16 mouse cellular contexts compared by ENCODE assay signal in genomic region chr13:12072571-12072970, GRCm38 (mm10). TPM values are rescaled to one million over a fixed set of nuclear protein-coding genes. Genes with fewer than 3 reads are reported as not detected.
A peak's percentile ranks its signal among the peaks of the same experiment; 100 is the strongest.
DNase-seq lines count a peak whose midpoint lies in the region; ATAC-seq and TF ChIP-seq lines count a peak whose summit lies in the region.
"Had no signal": no experiment of that assay in that cellular context is flagged by ENCODE, and none has a peak within 500 bp of the region (broad histone marks: within the 10 kb centered on the region; RNA-seq: fewer than 3 reads in every experiment).

No protein-coding gene starts in this region.

- intact Hi-C loops in gastrocnemius, adult 2 months (cut with DNase I): no loop called here
- intact Hi-C loops in heart, postnatal 10 days (cut with DNase I): no loop called here

- peak overlapping the region; percentile 17; the same call in 1 of the 2 replicates for H3K4me2 ChIP-seq in heart, embryonic 16.5 days (ENCODE audit: low read depth, low read length)
- no peak overlapping the region for H3K4me2 ChIP-seq in midbrain, embryonic 15.5 days
- H3K4me2 ChIP-seq in stomach, postnatal 0 days (replicated peaks; ENCODE audit: low read depth): no peak overlapping the region
- H3K4me2 ChIP-seq: embryonic facial prominence, embryonic 15.5 days; forebrain, embryonic 12.5 days; liver, embryonic 15.5 days had no signal

- DNase-seq in gastrocnemius, adult 2 months: no peak
- no peak for DNase-seq in gastrocnemius, postnatal 10 days
- no peak for DNase-seq in heart, postnatal 10 days
- DNase-seq in midbrain, embryonic 10.5 days (ENCODE audit: low spot score): no peak
- no peak for DNase-seq in stomach, postnatal 0 days (ENCODE audit: low spot score)
- no peak for DNase-seq in kidney, postnatal 25 days
- DNase-seq: cerebellum, adult 9-11 months; spleen, adult 18-20 months had no signal

- WGBS in heart, embryonic 16.5 days: 35% methylated on average over 7 of the region's 7 CpGs
- WGBS in midbrain, embryonic 15.5 days: 55% methylated on average over 7 of the region's 7 CpGs
- 68% methylated on average over 7 of the region's 7 CpGs for WGBS in midbrain, embryonic 10.5 days
- WGBS in stomach, postnatal 0 days: 48% methylated on average over 7 of the region's 7 CpGs

- H3K4me1 ChIP-seq in heart, embryonic 16.5 days (ENCODE audit: control insufficient read depth, insufficient read depth, low read length): peaks cover 39% of the 10 kb centered on the region
- peaks cover 12% of the 10 kb centered on the region for H3K4me1 ChIP-seq in midbrain, embryonic 15.5 days
- H3K4me1 ChIP-seq in midbrain, embryonic 10.5 days: peaks cover 12% of the 10 kb centered on the region
- H3K4me1 ChIP-seq in stomach, postnatal 0 days (replicated peaks; ENCODE audit: control insufficient read depth, insufficient read depth): no peaks in the 10 kb centered on the region
- H3K4me1 ChIP-seq: embryonic facial prominence, embryonic 15.5 days; liver, embryonic 15.5 days; megakaryocyte, embryonic 14.5 days had no signal

- H3K9ac ChIP-seq in heart, embryonic 16.5 days (ENCODE audit: low read length): peak overlapping the region; percentile 3; the same call in 1 of the 2 replicates
- no peak overlapping the region for H3K9ac ChIP-seq in midbrain, embryonic 15.5 days
- no peak overlapping the region for H3K9ac ChIP-seq in stomach, postnatal 0 days (ENCODE audit: low read length)
- H3K9ac ChIP-seq: embryonic facial prominence, embryonic 15.5 days; forebrain, embryonic 12.5 days; liver, embryonic 15.5 days had no signal

- peak overlapping the region; percentile 35; the same call in 1 of the 2 replicates for H3K27ac ChIP-seq in gastrocnemius, adult 2 months
- peak overlapping the region; percentile 69 for H3K27ac ChIP-seq in heart, embryonic 16.5 days (ENCODE audit: low read length)
- no peak overlapping the region for H3K27ac ChIP-seq in midbrain, embryonic 15.5 days
- no peak overlapping the region for H3K27ac ChIP-seq in midbrain, embryonic 10.5 days (replicated peaks)
- 0 out of 2 replicates have a peak overlapping the region, but pooled peaks have one; percentile 8 for H3K27ac ChIP-seq in stomach, postnatal 0 days (replicated peaks)
- H3K27ac ChIP-seq: embryonic facial prominence, embryonic 15.5 days; forebrain, embryonic 12.5 days; liver, embryonic 15.5 days had no signal

- peak; percentile 57 for ATAC-seq in heart, embryonic 16.5 days (replicated peaks; ENCODE audit: extremely low read depth, insufficient read depth, low FRiP score)
- peak; percentile 48 for ATAC-seq in midbrain, embryonic 15.5 days (replicated peaks)
- ATAC-seq in stomach, postnatal 0 days (ENCODE audit: low FRiP score, low TSS enrichment): no peak
- ATAC-seq: lung, postnatal 0 days; Patski had no signal

- TF ChIP-seq CTCF in gastrocnemius, adult 2 months (IDR thresholded peaks at IDR 0.05): no peak
- TF ChIP-seq CTCF in stomach, postnatal 0 days (IDR thresholded peaks at IDR 0.05; ENCODE audit: low read depth): no peak

- no peaks in the 10 kb centered on the region for H3K9me3 ChIP-seq in heart, embryonic 16.5 days (replicated peaks; ENCODE audit: control insufficient read depth, low read length)
- H3K9me3 ChIP-seq in midbrain, embryonic 15.5 days: no peaks in the 10 kb centered on the region
- H3K9me3 ChIP-seq in midbrain, embryonic 10.5 days (replicated peaks): no peaks in the 10 kb centered on the region
- H3K9me3 ChIP-seq in stomach, postnatal 0 days (ENCODE audit: control insufficient read depth, low read length): no peaks in the 10 kb centered on the region
- H3K9me3 ChIP-seq: embryonic facial prominence, embryonic 15.5 days; forebrain, embryonic 12.5 days; liver, embryonic 15.5 days had no signal

- no peak overlapping the region for H3K4me3 ChIP-seq in gastrocnemius, adult 2 months
- no peak overlapping the region for H3K4me3 ChIP-seq in heart, embryonic 16.5 days (ENCODE audit: low read length)
- no peak overlapping the region for H3K4me3 ChIP-seq in midbrain, embryonic 15.5 days
- H3K4me3 ChIP-seq in midbrain, embryonic 10.5 days: no peak overlapping the region
- H3K4me3 ChIP-seq in stomach, postnatal 0 days (ENCODE audit: low read depth, low read length): no peak overlapping the region
- H3K4me3 ChIP-seq: embryonic facial prominence, embryonic 15.5 days; forebrain, embryonic 12.5 days; liver, embryonic 15.5 days had no signal

- H3K27me3 ChIP-seq in heart, embryonic 16.5 days (ENCODE audit: control insufficient read depth, insufficient read depth, low read length): no peaks in the 10 kb centered on the region
- no peaks in the 10 kb centered on the region for H3K27me3 ChIP-seq in midbrain, embryonic 15.5 days (replicated peaks)
- no peaks in the 10 kb centered on the region for H3K27me3 ChIP-seq in midbrain, embryonic 10.5 days (ENCODE audit: low read depth, poor library complexity, severe bottlenecking)
- no peaks in the 10 kb centered on the region for H3K27me3 ChIP-seq in stomach, postnatal 0 days (ENCODE audit: control insufficient read depth, insufficient read depth, low read length)
- H3K27me3 ChIP-seq: embryonic facial prominence, embryonic 15.5 days; forebrain, embryonic 12.5 days; liver, embryonic 15.5 days; megakaryocyte, embryonic 14.5 days had no signal

- no peaks in the 10 kb centered on the region for H3K36me3 ChIP-seq in heart, embryonic 16.5 days (ENCODE audit: control insufficient read depth, insufficient read depth)
- H3K36me3 ChIP-seq in midbrain, embryonic 15.5 days (replicated peaks): no peaks in the 10 kb centered on the region
- H3K36me3 ChIP-seq in midbrain, embryonic 10.5 days: no peaks in the 10 kb centered on the region
- H3K36me3 ChIP-seq in stomach, postnatal 0 days (ENCODE audit: control insufficient read depth, insufficient read depth, low read length): no peaks in the 10 kb centered on the region
- H3K36me3 ChIP-seq: embryonic facial prominence, embryonic 15.5 days; forebrain, embryonic 12.5 days; liver, embryonic 15.5 days had no signal

- TF ChIP-seq EP300 in stomach, postnatal 0 days (optimal IDR thresholded peaks at IDR 0.05): no peak

RNA-seq across cellular contexts. Expression of gene Ryr2, which starts 34.2 kb away (rescaled TPM):
- under 1 TPM; 0.18 to 0.20 TPM for total RNA-seq in gastrocnemius, adult 2 months (2021)
- total RNA-seq in gastrocnemius, postnatal 10 days (2021): under 1 TPM; 0.33 to 0.75 TPM
- 31.5 and 33.3 TPM in 2 replicates for polyA plus RNA-seq in heart, embryonic 16.5 days (2015; fragmentation: Nextera tagmentation; extraction: Ambion mirVana)
- total RNA-seq in heart, postnatal 10 days (2021): 100 to 1,000 TPM; 767 to 773 TPM
- polyA plus RNA-seq in midbrain, embryonic 15.5 days (2015; fragmentation: Nextera tagmentation; extraction: Ambion mirVana): 3.5 and 4.4 TPM in 2 replicates
- 0.07 and 0.31 TPM in 2 replicates for polyA plus RNA-seq in midbrain, embryonic 10.5 days (2016; fragmentation: Nextera tagmentation; extraction: Ambion mirVana)
- 0.61 and 0.62 TPM in 2 replicates for polyA plus RNA-seq in stomach, postnatal 0 days (2015; fragmentation: Nextera tagmentation; extraction: Ambion mirVana)
- polyA plus RNA-seq: Patski had no signal

Comparison
In these comparisons a context has a peak if more than half of its experiments do, and no peak if none do; other contexts are left out.
1. H3K27ac ChIP-seq: peak in gastrocnemius, adult 2 months (single experiment), heart, embryonic 16.5 days (single experiment) and stomach, postnatal 0 days (single experiment); none in midbrain, embryonic 15.5 days (single experiment) and midbrain, embryonic 10.5 days (single experiment).